Mouse (Mus musculus) ES-Bruce4 (cell line): ENCODE data around the gene Olfr1294.

Source experiments
- CTCF ChIP-seq: IDR thresholded peaks from one replicate; pipeline ENCODE4 v1.8.1; 2011; ENCODE audit warnings: low read depth, low read length
- EP300 ChIP-seq: IDR thresholded peaks from 2 replicates; pipeline ENCODE4 v1.6.1; 2011; ENCODE audit warnings: low read depth, low read length; ENCODE audit not compliant: insufficient read depth
- POLR2A ChIP-seq: IDR thresholded peaks from one replicate; pipeline ENCODE4 v1.8.1; 2011; ENCODE audit warnings: low read length; ENCODE audit not compliant: insufficient read depth

DNA sequence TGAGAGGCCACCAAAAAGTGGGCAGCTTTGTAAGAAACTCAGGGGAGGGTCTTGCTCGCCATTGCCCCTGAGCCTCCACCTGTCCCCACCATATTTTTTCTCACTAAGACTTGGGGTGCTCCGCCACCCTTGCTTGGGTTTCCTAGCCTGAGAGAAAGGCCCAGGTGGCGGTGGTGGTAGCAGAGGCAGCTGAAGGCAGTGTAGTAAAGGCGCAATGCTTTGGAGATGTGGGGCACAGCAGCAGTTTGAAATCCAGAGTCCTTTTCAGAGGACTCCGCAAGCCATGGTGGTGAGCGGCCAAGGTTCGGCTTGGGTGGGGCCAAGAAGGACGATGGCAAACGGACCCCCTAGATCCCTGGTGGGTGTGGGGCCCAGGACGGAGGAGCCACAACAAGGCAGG is 22.6 kb downstream of the Olfr1294 start:
- TF ChIP-seq POLR2A: no peak
- TF ChIP-seq CTCF: no peak
- TF ChIP-seq EP300: no peak
